Mouse (Mus musculus) lung, postnatal 0 days (tissue): ENCODE measurements around the gene Mpzl2.

ENCODE experiments used
- CTCF ChIP-seq: IDR thresholded peaks from 2 replicates; pipeline ENCODE4 v1.5.1; 2016; ENCODE audit warnings: antibody characterized with exemption, mild to moderate bottlenecking
- EP300 ChIP-seq: IDR thresholded peaks from 2 replicates; pipeline ENCODE4 v1.6.1; 2016; ENCODE audit warnings: antibody characterized with exemption, mild to moderate bottlenecking, control low read depth

DNA sequence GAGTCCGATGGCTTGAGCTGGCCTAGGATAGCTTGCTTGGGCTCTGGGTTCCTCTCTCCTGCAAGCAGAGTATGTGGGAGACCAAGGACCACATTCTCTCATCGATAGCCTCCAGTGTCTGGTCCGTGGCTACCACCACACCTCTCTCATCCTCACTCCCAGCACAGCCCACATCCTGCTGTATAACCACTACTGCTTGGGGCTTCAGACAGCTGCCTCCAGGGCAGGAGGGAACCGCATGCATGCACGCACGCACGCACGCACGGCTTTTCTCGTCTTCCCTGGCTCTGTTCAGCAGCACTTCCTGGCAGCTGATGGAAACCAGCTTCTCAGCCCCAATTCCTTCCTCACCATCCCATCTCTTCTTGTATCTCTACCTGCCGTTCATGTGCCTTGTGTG is 41.5 kb upstream of the Mpzl2 start:
- no peak for TF ChIP-seq CTCF
- TF ChIP-seq EP300: no peak
